Mouse (Mus musculus) cerebellum, postnatal 25 days (tissue): Measurements from ENCODE around the gene Tcp11l2.

Experiments used
- DNase-seq, 2 experiments: peaks; one replicate each; pipeline ENCODE4 v3.0.0; 2021; ENCODE audit warnings: mixed read lengths in 2 of 2

Tcp11l2 gene

GRCm38 (mm10) chr10:84657437-84658087 is 81.1 kb downstream of the Tcp11l2 start:
- DNase-seq, result no peak

- no peak for DNase-seq
Measured at GRCm38 (mm10) chr10:84658088-84658848, 81.8 kb downstream of the Tcp11l2 start.

GRCm38 (mm10) chr10:84659281-84659680 is 82.9 kb downstream of the Tcp11l2 start:
- DNase-seq, result no peak

GRCm38 (mm10) chr10:84662138-84662537 is 85.7 kb downstream of the Tcp11l2 start:
- DNase-seq, result no peak
